16 mouse cellular contexts compared by ENCODE assay signal in genomic region chr3:152069001-152069400, GRCm38 (mm10).
"Had no signal": no experiment of that assay in that cellular context is flagged by ENCODE, and none has a peak within 500 bp of the region (broad histone marks: within the 10 kb centered on the region; RNA-seq: fewer than 3 reads in every experiment).

No protein-coding gene starts in this region.

- H3K36me3 ChIP-seq: liver, embryonic 13.5 days; liver, embryonic 15.5 days; lung, embryonic 15.5 days; midbrain, embryonic 13.5 days; midbrain, embryonic 15.5 days; neural tube, embryonic 12.5 days; stomach, embryonic 15.5 days had no signal

- H3K27ac ChIP-seq: liver, embryonic 13.5 days; liver, embryonic 15.5 days; lung, embryonic 15.5 days; macrophage; midbrain, embryonic 13.5 days; midbrain, embryonic 15.5 days; neural tube, embryonic 12.5 days; stomach, embryonic 15.5 days; stomach, postnatal 0 days had no signal

- ATAC-seq: liver, postnatal 0 days; midbrain, embryonic 13.5 days; midbrain, embryonic 15.5 days had no signal

- H3K9ac ChIP-seq: liver, embryonic 13.5 days; liver, embryonic 15.5 days; liver, postnatal 0 days; lung, embryonic 15.5 days; midbrain, embryonic 13.5 days; midbrain, embryonic 15.5 days; neural tube, embryonic 12.5 days; stomach, embryonic 15.5 days had no signal

- DNase-seq: liver, embryonic 13.5 days; liver, postnatal 0 days; right cerebral cortex, postnatal 14 days; thymus, adult 2 months; thymus, postnatal 25 days; thymus, postnatal 4 days had no signal

- H3K4me1 ChIP-seq: liver, embryonic 13.5 days; liver, embryonic 15.5 days; megakaryocyte, embryonic 14.5 days; midbrain, embryonic 15.5 days; neural tube, embryonic 12.5 days; stomach, embryonic 15.5 days had no signal

- H3K4me2 ChIP-seq: liver, embryonic 13.5 days; liver, embryonic 15.5 days; lung, embryonic 15.5 days; midbrain, embryonic 11.5 days; midbrain, embryonic 13.5 days; midbrain, embryonic 15.5 days; neural tube, embryonic 12.5 days; stomach, embryonic 15.5 days had no signal

- H3K4me3 ChIP-seq: liver, embryonic 13.5 days; liver, embryonic 15.5 days; lung, embryonic 15.5 days; megakaryocyte, embryonic 14.5 days; midbrain, embryonic 13.5 days; midbrain, embryonic 15.5 days; neural tube, embryonic 12.5 days; stomach, embryonic 15.5 days had no signal

- H3K27me3 ChIP-seq: midbrain, embryonic 13.5 days; midbrain, embryonic 15.5 days; neural tube, embryonic 12.5 days; stomach, embryonic 15.5 days had no signal

- H3K9me3 ChIP-seq: liver, embryonic 13.5 days; liver, embryonic 15.5 days; lung, embryonic 15.5 days; megakaryocyte, embryonic 14.5 days; midbrain, embryonic 13.5 days; midbrain, embryonic 15.5 days; neural tube, embryonic 12.5 days; stomach, embryonic 15.5 days had no signal
